Mouse (Mus musculus): ENCODE data around the gene Etv2.
A peak's percentile ranks its signal among the peaks of the same experiment; 100 is the strongest.

Gene Etv2

GRCm38 (mm10) chr7:30588676-30589434, 46.8 kb downstream of the Etv2 start, which contains the start of gene Kmt2b:
Kmt2b (minus strand) TSS chr7:30588726.
- DNase-seq (ENCODE audit: low read depth, low spot score): peak; percentile 88

- DNase-seq (ENCODE audit: low read depth, low spot score): no peak
These were observed 47.6 kb downstream of the Etv2 start for GRCm38 (mm10) chr7:30587842-30588667.

GRCm38 (mm10) chr7:30586455-30587020, 49.1 kb downstream of the Etv2 start:
- no peak for DNase-seq (ENCODE audit: low read depth, low spot score)

- no peak for DNase-seq (ENCODE audit: low read depth, low spot score)
These were observed 50.5 kb downstream of the Etv2 start for GRCm38 (mm10) chr7:30585170-30585569.

GRCm38 (mm10) chr7:30584339-30584738, 51.3 kb downstream of the Etv2 start:
- no peak for DNase-seq (ENCODE audit: low read depth, low spot score)
